Mouse (Mus musculus): ENCODE measurements around the gene Plrg1.
A peak's percentile ranks its signal among the peaks of the same experiment; 100 is the strongest.

Gene Plrg1

DNA sequence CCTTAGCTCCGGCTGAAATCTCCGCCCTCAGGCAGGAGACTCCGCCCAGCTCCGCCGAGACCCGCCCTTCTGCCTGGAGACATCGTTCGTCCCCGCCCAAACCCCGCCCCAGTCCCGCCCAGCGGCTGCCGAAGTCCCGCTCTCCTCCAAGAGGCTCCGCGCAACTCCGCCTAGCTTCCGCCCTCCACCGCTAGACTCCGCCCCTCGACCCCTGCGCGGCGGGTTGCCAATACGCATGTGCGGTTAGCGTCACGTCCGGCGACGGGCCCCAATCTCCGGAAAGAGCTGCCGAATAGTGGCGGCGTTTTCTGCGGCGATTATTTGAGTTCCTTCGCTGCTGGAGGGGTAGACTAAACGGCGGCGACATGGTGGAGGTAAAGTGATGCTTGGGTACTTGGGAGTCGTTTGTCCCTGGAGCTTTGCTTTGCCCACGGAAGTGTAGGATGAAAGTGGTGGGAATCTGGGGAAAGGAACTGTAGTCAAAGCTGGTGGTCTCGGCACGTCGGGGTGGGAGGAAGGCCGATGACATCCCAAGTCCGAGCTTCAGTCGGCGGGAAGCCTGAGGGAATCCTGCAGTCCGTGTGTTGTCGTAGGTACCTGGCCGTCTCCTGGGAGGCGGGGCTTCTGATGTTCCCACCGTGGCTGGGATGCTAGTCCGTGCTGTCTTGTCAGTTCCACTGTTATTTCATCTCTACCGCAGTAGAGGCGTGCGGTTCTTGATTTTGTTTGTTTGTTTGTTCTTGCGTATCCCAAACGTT is at the start of gene Plrg1:
Gene Plrg1 (plus strand): TSS at position 242 of the 758 bp plus-strand sequence.
- peak; percentile 99 for DNase-seq

DNA sequence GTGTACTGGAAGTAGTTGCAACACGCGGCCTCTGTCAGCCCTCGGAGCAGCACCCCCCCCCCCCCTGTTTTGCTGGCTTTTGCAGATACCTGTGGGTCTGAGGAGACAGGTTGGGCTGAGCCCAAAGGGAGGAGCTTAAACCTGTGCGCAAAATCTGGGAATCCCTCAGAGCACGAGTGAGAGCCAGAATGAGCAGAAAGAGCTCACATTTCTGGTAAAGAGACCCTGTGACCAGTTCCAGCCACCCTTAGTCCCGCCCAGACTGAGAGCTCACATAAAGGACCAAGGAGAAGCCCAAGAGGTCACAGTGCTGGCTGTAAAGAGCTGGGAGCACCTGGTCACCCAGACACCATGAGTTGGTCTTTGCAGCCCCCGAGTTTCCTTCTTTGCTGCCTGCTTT is 47.8 kb upstream of the Plrg1 start, which contains the start of gene Fgg:
Gene Fgg (plus strand): TSS at position 168 of the 400 bp plus-strand sequence.
- DNase-seq, result no peak

DNA sequence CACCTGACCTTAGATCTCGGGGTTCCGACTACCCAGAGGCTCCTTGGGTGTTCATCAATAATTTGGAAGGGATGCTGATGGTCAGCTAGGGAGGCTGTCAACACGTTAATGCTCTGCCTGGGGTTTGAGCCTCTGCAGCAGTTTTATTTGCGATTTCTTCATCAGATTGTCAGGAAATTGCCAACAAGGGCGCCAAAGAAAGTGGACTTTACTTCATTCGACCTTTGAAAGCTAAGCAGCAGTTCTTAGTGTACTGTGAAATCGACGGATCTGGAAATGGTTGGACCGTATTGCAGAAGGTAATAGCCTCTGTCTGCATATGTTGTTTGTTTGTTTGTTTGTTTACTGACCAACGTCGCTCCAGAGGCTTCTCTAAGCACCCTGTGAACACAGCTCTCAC is 45.0 kb upstream of the Plrg1 start:
- DNase-seq, result no peak

DNA sequence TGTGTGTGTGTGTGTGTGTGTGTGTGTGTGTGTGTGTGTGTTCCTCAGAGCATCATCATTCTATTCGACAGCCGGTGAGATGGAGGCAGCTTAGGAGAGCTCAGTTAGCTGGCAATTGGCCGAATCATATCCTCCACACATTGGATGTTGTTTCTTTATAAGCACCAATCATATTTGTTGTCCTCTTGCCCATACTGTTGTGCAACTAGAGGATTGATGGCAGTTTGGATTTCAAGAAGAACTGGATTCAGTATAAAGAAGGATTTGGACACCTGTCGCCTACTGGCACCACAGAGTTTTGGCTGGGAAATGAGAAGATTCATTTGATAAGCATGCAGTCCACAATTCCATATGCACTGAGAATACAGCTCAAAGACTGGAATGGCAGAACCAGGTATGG is 44.2 kb upstream of the Plrg1 start:
- DNase-seq, result no peak

DNA sequence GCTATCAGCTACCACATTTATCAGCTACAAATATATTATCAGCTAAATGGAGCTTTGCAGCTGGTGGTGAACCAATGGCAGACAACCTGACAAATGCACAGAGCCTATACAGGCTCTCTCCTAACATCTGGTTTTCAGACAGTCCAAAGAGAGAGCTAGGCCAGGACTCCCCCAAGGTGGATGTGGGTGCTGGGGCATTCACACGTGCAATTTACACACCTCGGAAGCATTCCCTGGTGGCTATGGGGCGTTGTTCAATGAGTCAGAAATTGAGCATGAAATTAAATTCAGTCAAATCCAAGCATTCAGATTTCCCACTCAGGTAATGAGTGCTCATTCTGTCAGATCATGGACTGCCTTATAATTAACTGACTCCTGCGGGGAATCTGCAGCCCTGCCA is 43.8 kb upstream of the Plrg1 start:
- no peak for DNase-seq

DNA sequence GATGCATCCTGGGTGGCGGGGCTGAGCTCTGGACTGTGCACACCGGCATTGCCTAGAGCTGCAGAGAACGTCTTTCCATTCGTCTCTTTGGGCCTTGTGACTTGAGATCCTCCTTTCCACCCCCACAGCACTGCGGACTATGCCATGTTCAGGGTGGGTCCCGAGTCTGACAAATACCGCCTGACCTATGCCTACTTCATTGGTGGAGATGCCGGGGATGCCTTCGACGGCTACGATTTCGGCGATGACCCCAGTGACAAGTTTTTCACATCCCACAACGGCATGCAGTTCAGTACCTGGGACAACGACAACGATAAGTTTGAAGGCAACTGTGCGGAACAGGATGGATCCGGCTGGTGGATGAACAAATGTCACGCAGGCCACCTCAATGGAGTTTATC is 42.7 kb upstream of the Plrg1 start:
- DNase-seq, result no peak

DNA sequence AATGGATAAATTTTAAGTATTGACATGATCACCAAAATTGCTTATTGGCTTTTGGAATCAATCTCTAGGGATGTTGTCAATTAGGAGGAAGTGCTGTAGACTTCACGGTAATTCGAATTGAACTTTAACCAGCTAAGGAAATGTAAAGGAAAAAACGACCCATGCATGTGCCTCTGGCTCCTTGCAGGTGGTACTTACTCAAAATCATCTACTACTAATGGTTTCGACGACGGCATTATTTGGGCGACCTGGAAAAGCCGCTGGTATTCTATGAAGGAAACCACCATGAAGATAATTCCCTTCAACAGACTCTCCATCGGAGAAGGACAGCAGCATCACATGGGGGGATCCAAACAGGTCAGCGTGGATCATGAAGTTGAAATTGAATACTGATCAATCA is 41.4 kb upstream of the Plrg1 start:
- no peak for DNase-seq

DNA sequence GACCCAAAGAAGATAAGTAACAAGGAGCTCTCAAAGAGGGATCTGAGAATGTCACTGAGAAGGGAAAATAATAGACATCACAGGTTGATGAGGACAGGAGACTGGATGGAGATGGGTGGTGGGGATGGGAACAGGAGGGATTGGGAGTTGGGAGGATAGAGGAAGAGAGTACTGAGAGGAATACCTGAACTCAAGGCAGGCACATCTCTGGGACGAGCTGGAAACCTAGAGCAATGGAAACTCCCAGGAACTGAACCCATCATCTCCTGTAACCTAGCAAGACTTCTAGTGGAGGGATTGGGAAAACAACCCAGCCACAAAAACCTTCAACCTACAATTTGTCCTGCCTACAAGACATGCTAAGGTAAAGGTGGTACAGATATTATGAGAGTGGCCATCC is 39.1 kb upstream of the Plrg1 start:
- no peak for DNase-seq

DNA sequence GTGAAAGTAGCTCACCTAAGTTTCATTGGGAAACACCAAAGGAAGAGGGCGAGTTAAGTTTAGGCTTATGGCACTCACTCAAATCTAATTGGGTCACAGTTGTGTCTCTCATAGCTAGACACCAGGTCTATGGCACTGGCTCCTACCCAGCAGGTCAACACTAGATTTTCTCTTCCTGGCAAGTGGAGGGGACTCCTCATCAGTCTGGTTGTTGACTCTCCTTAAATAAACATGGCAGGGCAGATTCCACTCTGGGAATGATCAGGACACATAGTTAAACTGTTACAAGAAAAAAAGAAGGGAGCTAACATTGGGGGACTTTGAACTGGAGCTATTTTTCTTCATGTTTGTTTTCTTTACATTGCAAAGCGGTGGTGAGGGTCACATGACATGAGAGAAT is 34.9 kb upstream of the Plrg1 start:
- DNase-seq, result no peak

DNA sequence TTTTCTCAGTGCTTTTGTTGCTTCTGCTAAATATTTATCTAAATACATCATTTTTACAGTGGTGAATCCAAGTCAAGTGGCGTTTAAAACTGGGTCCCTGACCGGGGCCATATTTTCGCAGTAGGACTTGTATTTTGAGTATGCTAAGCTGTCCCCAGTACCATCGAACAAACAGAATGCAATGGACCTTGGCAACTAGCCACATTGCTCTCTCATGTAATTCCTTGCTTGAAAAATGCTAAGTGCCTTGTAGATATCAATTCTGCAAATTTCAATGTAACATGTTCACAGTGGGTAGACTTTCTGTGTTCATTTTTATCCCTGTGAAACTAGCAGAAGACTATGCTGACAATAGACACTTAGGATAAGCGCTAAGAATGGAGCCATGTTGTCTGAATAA is 34.1 kb upstream of the Plrg1 start:
- no peak for DNase-seq

DNA sequence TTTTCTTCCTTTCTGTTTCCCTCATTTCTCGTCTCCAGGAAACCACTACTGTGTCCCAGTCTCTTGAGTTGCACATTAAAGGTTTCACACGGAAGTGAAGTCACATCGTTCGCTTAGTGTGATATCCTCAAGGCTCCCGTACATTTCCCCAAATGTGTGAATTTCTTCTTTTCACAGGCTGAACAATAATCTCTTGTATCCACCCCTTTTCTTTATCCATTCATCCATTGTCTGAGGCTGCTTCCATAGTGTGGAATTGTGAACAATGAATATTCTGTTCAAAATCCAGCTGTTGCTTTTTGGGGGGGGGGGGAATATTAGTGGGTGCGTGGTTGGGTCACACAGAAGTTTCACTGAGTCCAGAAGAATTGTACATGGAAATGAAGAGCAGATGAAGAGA is 30.3 kb upstream of the Plrg1 start:
- DNase-seq, result no peak

DNA sequence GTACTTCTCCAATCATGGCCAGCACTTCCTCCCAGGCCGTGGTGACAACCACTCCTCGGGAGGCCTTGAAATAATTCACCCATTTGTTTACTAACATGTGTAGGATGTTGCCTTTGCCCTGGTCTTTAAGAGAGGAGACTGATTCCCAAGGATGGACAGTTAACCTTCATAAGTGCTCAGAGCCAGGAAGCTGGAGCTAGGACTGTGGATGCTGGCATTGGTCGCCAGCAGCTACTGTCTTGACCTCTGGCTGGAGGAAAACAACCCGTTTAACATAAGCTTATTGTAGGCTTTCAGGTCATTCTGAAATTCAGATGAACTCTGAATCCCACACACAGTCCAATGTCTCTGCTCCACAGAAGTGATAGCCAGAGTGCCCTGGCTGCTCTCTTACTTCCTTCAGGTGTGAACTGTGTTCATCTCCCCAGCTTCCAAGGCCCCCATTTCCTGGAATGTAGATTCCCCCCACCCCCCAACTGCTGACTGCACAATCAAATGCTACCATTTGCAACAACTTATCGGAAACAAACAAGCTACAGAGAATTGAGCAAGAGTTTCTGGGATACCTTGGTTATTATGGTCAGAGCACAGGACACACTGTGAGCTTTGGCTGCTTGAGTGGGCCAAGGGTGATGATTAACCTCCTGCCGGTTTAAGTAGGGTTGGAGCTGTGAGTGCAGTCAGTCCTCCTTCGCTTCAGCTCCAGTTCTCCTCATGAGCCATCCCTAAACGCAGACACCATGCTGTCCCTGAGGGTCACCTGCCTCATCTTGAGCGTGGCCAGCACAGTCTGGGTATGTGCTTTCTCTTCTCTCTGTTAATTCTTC is 29.6 kb upstream of the Plrg1 start, which contains the start of gene Fga:
Gene Fga (plus strand): TSS at position 602 of the 827 bp plus-strand sequence.
- DNase-seq, result no peak

DNA sequence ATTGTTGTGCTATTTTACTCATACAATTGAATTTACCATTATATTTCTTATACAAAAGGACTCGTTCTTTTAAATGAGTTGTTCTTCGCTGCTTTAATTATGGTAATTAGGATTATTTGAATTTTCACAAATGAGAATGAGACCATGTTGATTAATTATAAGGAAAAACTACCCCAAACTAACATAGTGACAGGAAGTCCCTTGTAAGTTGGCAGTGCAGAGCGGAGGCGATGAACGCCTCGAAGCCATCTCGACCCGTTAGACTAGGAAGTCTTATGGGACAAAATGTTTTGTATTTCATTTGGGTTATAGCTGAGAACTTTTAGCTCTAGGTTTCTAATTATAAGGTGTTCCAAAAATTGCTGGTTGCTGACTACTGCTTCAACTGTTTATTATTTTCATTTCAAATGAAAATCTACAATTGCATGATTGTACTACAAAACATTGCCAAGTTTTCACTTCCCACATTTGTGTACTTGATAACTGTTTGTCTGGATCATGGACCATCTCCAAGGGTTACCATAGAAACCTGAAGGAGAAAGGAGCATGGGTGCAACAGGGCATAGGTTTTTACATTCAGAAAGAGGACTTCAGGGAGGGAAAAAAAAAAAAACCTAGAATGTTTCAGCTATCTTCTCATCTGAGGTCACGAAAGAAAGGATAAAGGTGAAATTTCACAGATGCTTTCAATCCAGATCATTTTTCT is 27.6 kb upstream of the Plrg1 start:
- DNase-seq, result no peak

DNA sequence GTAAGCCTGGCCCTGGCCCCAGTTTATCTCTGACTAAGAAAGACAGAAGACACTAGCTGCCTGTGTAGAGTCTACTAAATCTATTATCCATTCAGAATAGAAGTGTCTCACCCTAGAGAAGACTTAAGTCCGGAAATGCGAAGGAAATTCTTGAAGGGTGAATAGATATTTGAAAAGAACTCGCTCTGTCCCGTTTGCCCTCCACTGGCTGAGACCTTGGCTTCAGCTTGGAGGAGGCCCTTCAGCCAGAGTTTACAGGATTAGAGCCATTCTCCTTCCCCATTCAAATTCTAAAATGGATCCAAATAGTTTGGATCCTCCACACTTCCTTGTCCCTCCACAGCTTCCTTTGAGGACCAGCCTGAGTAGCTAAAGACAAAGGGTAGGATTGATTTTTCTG is 25.0 kb upstream of the Plrg1 start:
- no peak for DNase-seq

DNA sequence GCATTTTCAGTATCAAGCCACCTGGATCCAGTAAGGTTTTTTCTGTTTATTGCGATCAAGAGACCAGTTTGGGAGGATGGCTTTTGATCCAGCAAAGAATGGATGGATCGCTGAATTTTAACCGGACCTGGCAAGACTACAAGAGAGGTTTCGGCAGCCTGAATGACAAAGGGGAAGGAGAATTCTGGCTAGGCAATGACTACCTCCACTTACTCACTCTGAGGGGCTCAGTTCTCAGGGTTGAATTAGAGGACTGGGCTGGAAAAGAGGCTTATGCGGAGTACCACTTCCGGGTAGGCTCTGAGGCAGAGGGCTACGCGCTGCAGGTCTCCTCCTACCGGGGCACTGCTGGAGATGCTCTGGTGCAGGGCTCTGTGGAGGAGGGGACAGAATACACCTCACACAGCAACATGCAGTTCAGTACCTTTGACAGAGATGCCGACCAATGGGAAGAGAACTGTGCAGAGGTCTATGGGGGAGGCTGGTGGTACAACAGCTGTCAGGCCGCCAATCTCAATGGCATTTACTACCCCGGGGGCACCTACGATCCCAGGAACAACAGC is 22.5 kb upstream of the Plrg1 start:
- DNase-seq, result no peak

DNA sequence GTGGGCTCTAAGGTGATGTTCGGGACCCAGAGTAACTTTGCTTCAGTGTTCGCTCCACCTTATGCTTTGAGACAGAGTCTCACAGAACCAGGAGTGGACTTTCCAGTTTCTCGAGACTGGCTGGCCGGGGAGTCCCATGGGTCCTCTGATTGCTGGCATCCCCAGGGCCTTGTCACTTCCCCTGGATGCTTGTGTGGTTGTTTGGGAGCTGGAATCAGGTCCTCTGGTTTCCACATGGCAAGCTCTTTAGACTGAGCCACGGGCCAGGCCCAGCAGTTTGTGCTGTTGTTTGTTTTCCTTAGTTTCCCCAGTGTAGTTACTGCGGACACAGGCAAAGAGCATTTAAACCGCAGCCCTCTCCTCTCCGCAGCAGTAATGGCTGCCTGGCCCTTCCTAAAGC is 21.5 kb upstream of the Plrg1 start:
- no peak for DNase-seq

DNA sequence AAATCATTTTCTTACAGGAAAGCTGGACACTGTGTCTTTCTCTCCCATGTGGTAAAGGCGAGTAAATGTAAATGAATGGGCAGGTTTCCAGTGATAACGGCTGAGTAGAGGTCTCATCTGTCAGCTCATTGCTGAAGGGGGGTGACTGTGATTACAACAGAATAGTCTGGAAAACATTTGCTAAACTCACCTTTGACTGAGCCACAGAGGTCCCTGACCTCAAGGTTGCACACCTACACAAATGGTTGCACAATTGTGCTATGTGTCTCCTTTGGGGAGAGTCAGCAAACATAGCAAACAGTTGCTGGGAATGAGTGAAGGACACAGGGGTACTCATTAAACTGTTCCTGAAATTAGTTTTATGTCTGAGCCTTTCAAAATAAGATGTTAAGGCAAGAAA is 16.5 kb upstream of the Plrg1 start:
- DNase-seq, result no peak

DNA sequence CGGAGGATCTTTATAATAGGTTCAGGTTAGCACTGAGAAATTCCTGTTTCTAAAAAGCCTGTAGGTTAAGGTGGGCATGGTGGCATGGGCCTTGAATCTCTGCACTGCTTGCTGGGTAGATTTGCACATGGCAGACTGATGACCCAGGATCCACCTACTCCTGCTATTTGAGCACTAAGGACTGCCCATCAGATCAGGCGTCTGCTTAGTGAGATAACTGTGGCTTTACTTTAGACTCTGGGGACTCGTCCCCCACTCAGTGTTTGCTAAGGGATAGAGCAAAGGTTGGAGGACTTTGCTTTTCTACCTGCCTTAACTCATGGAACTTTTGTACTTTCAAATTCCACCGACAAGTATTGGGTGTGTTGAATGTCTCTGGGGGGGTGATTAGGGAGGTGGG is 15.7 kb upstream of the Plrg1 start:
- DNase-seq, result no peak

DNA sequence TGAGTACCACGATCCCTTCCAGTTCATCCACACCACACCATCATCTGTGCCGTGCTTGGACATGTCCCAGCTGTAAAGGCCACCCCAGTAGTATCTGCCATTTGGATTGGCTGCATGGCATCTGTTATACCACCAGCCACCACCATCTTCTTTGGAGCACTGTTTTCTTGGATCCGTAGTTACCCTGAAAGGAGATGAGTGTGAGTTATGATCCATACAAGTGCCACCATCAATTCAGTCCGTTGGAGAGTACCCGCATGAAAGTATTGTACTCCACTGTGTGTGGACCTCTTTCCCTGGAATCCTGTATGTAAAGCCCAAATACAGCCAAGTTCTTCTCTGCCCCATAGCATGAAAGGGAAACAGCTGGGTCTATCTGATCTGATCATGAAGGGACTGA is 12.9 kb upstream of the Plrg1 start:
- DNase-seq, result no peak

DNA sequence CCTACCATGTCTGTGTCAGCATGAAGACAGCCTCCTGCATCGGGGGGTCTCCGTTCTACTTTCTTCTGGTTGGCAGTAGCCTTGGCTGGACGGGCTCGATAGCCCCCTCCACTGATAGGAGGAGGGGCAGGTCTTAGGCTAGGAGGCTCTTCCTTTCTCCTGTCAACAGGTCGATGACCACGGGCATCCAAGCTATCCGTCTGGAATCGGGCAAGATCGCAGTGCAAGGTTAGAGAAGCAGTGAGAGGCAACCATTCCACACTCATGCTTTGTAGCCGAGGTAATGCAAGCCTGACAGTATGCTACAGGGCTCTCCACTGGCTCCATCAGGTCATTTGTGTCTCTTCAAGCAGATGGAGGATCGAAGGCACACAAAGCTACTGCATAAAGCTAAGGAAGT is 8.7 kb upstream of the Plrg1 start:
- DNase-seq, result no peak

DNA sequence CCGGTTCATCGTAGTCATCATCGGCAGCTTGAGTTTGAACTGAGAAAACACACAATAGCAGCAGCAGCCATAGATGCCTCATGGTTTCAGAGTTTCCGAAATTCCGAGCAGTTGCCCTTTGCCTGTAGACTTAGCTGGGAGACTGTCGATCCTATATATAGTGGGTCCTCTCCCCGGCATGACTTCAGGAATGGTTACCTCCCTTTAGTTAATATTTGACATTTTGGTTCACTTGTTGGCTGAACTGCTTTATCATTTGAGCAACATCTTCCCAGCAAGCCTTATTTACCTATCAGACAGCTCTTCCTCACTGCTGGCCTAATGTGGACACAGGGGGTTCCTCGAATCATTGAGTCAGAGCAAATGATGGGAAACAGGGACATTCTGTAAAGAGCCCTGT is 5.6 kb upstream of the Plrg1 start, which contains the start of gene Fgb:
Gene Fgb (minus strand): TSS at position 184 of the 400 bp plus-strand sequence.
- no peak for DNase-seq

DNA sequence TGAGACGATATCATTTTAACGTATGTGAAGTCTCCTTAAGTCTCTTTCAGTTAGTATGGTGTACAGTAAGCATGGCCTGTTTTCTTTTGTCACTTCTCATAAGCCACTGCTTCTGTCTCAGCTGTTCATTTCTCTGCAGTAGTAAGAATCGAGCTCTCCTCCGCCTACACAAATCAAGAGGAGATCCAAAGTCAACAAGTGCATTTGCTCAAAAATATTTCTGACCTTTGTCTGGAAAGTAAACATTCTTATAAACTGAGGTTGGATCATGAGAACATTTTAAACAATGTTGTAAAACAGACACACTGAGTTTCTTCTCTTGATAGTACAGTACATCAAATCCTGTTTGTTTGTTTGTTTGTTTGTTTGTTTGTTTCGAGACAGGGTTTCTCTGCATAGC is 4.7 kb upstream of the Plrg1 start:
- DNase-seq, result no peak

DNA sequence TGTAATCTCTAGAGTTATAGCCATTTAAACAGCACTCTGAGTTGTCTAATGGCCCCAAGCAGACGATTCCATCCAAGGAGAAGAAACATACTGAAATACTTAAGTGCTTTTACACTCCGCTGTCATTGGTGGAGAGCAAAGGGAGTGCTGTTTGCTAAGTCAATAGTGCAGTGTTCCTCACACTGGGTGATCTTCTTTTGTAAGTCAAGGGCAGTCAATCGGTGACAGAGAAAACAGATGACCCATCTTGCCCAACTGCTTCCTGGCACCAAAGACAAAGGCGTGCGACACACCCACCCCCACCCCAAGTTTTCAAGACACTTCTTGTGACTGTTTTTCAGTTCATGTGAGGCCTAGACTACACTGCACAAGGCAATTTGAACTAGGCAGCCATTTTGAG is 3.2 kb upstream of the Plrg1 start:
- no peak for DNase-seq

Data from cerebellum, adult 18-20 months (tissue).